Mouse (Mus musculus) natural killer cell, adult 2 months (primary cell): ENCODE measurements around the gene Fkbp11.

ENCODE experiments used
- DNase-seq, 2 experiments: peaks; one replicate each; pipeline ENCODE4 v3.0.0; 2022; ENCODE audit warnings: low spot score in 2 of 2

Fkbp11 gene

DNA sequence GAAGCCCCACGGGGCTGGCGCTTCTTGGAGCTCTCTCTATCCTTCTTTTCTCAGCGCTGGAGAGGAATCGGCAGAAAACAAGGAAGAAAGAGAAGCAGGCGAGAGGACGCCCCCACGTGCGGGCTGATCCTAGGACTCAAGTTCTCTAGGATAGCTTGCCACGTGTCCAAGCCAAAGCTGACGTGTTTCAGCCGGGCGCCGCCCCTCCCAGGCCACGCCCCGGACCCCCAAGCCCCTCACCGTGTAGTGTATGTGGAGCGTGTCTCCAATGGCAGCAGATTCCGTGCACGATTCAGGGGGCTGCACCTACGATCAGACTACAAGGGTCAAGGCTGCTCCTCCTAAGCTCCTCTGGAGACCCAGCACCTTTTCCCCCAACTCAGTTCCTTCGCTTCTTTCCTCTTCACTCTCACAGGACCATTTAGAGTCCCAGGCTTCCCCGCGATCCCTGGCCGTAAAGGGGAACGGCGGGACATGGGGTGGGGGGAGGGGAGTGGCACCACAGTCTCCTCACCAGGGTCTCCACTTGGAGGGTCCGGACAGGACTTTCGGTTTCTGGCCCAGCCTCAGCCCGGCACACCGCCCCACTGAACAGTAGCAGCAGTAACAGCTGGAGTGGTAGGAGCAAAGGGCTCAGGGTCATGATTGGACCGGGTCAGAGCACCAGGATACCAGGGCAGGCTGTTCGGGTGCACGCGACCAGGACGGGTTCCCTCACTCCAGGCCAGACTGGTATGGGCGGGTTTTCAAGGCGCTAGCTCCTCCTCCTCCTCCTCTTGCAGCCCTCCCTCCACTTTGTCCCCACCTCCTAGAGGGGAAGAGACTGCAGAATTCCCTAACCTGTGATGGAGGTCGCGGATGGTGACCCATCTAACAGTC lies at the start of gene Fkbp11:
TSS of gene Fkbp11 (minus strand) at position 756 of the 879 bp plus-strand sequence.
- DNase-seq, result peak in 1 of 2 experiments; percentile 17

DNA sequence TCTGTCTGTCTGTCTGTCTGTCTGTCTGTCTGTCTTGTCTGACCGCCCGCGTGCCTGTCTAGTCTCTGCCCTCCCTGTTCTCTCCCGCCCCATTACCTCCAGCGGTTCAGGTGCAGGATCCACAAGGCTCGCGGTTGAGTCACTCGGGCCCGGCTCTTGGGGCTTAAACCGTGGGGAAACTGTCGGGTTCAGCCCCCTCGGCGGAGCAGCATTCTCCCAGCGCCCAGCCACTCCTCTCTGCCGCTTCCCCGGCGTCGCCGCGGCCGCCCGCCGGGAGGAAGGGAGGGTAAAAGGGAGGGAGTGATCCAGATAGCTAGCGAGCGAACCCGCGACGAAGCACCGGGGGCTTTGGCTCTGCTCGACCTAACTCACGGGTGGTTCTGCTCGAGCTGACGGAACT lies 49.8 kb upstream of the Fkbp11 start, which contains the start of gene Wnt10b:
TSS of gene Wnt10b (minus strand) at position 389 of the 400 bp plus-strand sequence.
- no peak for DNase-seq

DNA sequence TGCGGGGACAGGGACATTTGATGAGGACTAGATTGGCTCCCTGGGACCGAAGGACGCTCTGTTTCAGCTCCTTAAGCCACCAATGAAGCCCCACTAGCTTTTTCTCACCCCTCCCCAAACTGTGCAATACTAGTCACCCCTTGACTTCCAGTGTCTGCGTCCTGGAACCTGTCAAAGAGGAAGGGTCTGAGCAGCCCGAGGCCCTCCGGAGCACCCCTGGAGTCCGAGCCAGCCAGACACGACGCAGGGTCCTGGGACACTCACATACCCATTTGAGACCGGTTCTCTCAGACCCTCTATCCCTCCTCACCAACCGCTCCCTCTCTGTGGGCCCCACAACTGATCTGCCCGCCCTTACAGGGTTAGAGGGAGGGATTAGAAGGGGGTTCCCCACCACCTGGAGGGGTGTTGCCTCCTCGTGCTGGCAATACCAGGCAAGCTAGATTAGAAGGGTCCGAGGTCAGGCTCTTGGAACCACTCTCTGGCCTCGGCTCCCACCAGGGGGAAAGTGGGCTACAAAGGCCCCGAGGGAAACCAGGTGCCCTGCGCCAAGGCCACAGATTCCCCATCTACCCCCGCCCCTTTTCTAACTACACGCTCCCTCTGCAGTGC lies 49.1 kb upstream of the Fkbp11 start:
- no peak for DNase-seq

DNA sequence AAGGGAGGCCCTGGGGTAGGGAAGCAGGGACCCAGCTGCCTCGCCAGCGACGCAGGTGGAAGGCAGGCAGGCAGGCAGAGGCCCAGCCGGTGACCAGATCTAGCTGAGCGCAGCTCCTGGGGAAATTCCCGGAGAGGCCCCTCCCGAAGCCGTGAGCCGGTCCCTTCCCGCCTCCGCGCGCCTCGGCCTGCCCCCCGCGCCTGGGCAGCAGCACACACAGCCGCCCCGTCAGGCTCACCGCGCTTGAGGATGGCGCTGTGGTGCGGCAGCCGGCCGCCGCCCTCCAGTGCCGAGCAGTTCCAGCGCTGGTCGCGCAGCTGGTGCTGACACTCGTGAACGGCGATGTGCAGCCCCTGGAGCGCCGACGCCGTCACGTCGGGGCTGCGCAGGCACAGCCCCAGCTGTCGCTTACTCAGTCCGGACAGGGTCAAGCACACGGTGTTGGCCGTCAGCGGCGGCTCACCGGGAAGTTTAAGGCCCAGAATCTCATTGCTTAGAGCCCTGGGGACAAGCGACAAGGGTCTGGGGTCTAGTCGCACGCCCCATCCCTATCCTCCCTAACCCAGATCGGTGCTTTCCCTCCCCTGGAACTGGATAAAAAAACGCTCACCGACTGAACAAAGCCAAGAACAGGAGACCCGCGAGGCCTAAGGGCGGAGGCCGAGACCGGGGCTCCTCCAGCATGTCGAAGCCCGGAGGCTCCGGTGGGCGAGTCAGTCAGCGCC lies 48.4 kb upstream of the Fkbp11 start:
- no peak for DNase-seq

DNA sequence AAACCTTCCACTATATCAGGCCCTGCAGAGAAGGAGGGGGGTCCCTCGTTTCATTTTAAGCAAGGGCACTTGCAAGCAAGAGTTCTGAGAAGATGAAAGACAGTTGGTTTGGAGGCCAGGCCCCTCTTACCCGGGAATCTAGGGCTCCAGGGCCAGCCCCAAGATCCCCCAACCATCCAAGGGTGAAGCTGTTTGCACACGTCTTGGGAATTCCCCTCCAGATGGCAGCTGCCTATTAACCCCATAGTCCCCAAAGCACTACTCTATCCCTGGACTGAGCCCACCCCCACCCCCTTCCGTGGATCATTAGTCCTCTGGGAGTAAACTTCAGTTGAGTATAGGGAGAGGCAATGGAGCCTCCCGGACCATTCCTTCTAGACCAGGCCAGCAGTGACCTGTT lies 47.5 kb upstream of the Fkbp11 start:
- no peak for DNase-seq

DNA sequence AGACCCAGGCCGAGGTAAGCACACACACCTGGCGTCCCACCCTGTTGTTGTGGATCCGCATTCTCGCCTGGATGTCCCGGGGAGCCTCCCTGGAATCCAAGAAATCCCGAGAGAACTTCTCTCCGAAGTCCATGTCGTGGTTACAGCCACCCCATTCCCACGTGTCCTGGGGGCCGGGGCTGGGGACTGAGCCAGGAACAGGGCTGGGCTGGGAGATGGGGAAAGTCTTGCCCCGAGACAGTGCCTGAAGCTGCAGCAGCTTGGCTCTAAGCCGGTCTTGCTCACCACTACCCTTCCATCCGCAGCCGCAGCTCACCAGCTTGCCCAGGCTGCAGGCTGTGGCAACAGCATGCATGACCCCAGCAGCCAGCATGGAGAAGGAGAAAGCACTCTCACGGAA lies 46.1 kb upstream of the Fkbp11 start:
- no peak for DNase-seq

DNA sequence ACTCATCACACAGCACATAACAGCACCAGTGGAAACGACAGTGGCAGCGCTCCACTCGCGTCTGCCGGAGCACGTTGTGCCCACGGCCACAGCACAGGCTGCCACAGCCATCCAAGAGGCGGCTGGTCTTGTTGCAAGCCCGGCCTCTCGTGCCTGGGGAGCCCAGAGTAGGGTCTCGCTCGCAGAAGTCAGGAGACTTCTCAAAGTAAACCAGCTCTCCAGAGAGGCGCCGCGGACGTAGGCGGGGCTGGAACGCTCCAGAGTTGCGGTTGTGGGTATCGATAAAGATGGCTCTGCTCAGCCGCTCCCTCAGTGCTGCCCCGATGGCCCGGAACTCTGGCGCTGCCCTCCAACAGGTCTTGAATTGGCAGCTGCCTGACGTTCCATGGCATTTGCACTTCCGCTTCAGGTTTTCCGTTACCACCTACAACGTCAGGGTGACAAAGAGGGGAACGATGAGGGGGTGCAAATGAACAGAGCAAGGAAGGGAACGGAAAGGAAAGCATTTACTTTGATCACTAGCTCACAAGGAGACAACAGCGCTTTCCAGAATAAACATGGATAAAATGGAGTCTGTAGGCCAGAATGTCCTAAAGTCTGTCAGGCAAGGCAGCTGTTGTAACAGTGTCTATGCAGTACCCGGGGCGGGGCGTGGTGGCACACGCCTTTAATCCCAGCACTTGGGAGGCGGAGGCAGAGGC lies 44.7 kb upstream of the Fkbp11 start:
- peak in 1 of 2 experiments; percentile 37 for DNase-seq

DNA sequence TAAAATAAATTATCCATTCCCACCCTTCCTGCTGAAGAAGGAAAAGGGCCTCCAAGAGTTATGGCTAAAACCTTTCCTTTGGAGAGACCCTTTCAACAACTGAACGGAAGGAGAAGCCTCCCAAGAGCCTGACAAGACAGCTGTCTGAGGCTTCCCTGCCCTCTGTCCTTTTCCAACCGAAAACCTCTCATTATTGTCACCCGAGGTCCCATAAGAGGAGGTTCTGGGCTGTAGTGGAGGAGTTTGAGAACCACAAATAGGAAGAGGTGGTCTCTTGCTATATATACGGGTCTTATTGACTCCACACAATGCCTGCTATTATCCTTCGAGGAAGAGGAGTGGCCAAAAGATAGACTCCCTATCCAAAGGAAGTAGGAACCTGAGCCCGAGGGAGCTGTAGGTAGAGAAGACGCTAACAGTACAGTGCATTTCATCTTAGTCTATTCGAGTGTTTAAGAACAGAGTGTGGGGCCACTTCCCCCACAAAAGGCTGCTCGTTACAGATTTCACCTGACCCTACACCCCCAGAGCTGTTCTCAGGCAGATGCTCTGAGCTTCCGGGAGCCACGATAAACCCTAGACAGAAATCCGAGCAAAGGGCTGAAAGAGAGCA lies 43.9 kb upstream of the Fkbp11 start:
- DNase-seq, result no peak

DNA sequence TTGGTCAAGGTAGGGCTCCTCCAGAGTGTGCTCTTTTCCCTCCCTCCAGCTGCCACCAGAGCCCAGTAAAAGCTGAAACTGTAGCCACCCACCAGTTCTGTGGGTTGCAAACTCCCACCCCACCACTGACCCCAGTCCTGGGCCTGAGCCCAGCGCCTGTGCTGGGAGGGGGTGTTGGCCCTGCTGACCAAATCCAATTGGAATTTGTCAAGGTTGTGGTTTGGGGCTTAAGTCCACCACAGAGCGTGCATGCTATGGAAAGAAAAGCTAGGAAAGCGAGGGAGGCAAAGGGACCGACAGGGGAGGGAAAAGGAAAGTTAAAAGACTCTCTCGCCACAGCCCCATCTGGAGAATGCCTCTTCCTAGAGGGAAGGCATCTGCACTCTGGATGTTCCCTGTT lies 40.3 kb upstream of the Fkbp11 start:
- no peak for DNase-seq

DNA sequence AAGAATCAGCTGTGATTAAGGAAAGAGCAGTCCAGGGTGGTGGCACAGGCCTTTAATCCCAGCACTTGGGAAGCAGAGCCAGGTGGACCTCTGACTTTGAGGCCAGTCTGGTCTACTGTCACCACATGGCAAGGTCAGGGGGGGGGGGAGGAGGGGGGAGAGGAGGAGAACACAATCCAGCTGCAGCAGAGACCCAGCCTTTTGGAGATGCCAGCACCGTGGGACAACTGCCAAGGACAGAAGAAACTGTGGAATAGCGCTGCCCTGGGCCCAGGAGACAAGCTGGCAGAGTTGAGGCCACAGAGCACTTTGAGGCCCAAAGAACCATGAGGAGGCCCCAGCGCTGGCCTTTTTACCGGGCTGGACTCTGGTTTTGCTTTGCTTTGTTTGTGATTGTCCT lies 37.9 kb upstream of the Fkbp11 start:
- no peak for DNase-seq

DNA sequence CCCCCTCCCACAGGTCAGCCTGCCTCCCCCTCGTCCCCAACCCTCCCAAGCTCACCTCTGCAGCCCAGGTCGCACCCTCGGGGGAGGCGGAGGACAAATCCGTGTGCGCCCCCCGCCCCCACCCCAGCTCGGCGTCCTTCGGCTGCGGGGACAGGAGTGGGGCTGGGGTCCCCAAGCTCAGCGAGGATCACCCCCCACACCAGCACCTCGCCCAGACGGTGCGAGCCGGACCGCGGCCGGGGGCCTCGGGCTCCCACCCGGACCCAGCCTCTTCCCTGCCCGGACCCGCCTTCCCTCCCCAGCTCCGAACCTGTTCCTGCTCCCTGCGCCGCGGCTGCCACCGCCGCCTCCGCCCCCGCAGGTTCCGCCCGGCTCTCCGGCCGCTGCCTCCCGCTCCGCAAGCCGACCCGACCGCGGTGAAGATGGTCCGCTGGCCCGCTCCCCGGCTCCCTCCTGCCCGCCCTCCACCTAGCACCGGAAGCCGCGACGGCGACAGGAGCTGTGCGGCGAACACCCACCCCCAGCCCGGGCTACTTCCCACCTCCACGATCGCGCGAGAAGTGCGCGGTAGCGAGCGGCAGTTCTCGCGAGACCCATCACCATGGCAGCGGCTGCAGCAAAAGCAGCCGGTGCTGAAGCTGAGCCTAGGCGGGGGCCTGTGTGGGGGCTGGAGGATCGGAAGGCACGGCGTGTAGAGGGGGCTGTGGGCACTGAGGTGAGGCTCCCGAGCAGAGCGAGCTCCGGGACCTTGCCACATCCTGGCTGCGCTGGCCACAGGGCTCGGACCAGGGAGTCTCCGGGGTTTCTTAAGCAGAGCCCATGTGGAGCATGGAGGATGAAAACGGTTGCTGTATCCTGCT lies 34.9 kb upstream of the Fkbp11 start, which contains the start of gene Arf3:
TSS of gene Arf3 (minus strand) at position 545 of the 860 bp plus-strand sequence.
- peak; percentile 93 to 95 for DNase-seq

DNA sequence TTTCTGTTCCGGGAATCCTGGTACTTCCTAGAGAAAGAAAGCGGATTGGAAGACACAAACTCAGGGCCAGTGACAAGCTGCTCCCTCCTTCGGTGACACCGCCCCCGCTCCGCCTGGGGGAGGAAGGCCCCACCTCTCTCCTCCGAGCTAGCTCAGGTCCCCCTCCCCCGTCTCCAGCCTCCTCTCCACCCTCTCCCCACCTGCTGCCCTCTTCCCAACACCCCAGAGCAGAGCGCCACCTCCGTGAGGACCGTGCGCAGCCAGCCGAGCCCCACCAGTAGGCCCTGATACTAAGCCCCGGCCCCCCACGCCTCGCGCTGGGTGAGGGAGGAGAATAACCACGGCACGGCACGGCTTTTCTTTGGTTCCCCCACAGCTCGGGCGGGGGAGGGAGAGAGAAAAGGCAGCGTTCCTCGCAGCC lies 34.2 kb upstream of the Fkbp11 start:
- DNase-seq, result peak in 1 of 2 experiments; percentile 40

DNA sequence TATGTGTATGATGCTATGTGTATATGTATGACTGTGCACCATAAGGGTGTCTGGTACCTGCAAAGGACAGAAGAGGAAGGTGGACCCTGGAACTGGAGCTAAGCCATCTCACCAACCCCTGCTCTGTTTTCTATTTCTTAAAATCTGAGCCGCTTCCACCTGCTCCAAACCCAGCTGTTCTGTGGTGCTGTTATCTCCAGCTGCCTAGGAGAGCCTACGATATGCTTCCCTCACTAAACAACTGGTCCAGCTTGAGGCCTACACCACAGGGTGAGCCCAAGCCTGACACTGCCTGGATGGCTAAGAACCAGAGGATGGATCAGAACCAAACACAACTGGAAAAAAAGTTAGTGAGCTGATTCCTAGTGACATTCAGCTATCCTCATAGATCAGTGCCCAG lies 26.1 kb upstream of the Fkbp11 start:
- DNase-seq, result no peak

DNA sequence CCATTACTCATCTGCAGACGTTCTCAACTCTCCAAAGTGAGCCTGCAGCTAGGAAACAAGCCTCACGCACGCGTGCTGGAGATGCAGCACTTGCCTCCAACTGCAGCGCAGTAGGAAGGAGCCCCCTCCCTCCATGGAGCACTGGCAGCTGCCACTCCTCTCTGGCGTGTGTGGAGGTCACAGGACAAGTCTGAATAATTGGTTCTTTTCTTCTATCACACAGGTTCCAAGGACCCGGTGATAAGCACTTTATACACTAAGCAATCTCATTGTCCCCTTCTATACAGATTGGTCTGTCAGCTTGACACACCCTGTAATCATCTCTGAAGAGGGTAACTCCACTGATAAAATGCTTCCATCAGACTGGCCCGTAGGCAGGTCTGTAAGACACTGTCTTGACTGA lies 25.0 kb upstream of the Fkbp11 start:
- no peak for DNase-seq

DNA sequence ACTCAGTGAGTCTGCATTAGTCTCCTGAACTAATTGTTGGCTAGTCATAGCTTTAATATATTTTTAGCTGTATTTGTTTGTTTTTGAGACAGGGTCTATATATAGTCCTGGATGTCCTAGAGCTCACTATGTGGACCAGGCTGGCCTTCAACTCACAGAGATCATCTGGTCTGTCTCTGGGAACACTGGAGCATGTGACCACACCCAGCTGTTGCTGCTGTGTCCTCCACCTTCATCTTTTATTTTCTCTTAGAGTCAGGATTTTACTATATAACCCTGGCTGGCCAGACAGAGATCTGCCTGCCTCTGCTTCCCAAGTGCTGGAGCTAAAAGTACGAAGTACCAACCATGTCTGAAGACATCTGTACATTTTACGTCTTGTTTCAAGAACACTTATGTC lies 21.1 kb upstream of the Fkbp11 start:
- DNase-seq, result no peak

DNA sequence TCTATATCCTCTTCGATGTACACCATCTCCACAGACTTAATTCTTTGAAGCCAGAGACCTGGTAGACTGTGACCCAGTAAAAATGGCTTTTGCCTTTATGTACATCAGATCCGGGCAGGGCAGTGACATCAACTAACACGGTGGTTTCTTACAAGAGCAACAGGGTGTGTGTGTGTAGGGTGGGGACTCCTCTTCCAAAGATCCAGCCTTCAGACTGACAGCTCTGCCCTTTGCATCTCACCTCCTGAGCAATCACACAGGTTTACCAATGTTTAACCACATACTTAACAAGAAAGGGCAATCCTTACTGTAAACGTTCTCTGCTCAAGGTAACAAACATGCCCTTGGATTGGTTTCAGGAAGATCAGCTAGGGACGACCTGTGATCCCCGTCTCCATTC lies 19.3 kb upstream of the Fkbp11 start:
- DNase-seq, result no peak

DNA sequence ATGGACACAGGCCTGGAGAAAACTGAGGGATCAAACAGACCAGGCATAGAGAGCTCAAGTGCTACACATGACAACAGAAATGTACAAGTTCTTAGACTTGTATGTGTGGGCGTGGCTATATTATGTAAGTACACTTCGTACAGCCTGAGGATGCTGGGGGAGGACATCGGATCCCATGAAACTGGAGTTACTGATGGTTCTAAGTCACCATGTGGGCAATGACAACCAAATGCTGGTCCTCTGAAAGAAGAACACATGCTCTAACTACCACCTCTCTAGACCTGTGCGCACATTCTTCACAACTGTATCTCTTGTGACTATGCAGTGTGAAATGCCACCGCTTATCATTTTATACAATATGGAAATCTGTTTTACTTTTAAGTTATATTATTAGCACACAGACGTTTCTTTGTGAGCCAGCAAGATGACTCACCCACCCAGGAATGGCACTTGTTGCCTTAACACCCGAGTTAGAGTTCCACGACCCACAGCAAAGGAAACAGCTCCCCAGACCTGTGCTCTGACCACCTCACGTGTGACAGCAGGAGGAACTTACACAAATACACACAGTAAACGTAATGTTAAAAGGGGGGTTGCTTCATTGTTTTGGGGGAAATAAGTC lies 18.5 kb upstream of the Fkbp11 start:
- no peak for DNase-seq

DNA sequence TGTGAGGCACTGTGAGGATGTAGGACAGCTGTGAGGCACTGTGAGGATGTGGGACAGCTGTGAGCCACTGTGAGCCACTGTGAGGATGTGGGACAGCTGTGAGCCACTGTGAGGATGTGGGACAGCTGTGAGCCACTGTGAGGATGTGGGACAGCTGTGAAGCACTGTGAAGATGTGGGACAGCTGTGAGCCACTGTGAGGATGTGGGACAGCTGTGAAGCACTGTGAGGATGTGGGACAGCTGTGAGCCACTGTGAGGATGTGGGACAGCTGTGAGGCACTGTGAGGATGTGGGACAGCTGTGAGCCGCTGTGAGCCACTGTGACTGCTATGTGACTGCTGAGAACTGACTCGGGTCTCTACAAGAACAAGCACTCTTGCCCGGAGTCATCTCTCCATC lies 15.9 kb upstream of the Fkbp11 start:
- DNase-seq, result peak; percentile 59 to 77

DNA sequence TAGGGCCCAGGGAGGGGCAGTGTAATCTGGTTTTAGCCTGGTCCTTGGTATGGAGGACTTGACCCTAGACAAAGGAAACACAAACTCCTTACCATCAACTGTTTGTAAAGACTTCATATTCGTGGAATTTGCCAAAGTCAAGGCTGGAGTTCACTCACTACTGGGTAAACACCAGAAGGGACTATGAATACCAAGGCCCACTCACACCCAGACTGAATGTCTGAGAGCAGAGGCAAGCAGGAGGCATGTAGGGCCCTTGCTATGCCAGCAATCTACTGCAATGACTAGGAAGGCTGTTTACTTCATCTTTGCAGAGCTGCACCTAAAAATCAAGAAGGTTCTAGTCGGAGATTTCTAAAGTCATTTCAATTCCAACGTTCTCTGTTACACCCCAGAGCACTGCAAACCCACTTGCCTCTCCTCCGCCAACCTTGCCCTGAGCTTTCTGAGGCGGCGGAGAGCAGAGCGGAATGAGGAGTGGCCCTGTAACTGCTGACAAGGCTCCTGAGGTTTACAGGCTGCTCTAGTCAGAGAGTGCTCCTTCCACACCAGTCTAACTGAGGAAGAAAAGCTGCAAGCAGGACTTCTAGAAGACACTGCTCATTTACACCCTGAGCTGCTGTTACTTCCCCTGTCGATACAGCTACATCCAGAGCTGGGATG lies 14.9 kb upstream of the Fkbp11 start:
- DNase-seq, result no peak
